Mouse (Mus musculus) spleen, adult 2 months (tissue): Measurements from ENCODE around the gene Krtap13. TPM values are rescaled to one million over a fixed set of nuclear protein-coding genes. Genes with fewer than 3 reads are reported as not detected.
"Not testable (repeated sequence)": the region's sequence is repeated elsewhere in the genome, so short reads cannot be mapped to it uniquely, and the experiment has no call there.

ENCODE experiments used
- DNase-seq, 2 experiments: peaks; one replicate each; pipeline versions ENCODE4 v3.0.0 to v3.0.0-alpha.2; 2012 to 2021; ENCODE audit warnings: low spot score in 2 of 2, low read depth in 1 of 2
- H3K27ac ChIP-seq: fragments of 200-500 bp; 2 replicates; pipeline ENCODE4 v1.5.1; 2012; ENCODE audit warnings: low read length, inconsistent platforms; ENCODE audit not compliant: insufficient read depth
- H3K27me3 ChIP-seq: fragments of 200-500 bp; 2 replicates; pipeline ENCODE4 v1.6.1; 2012; ENCODE audit warnings: mild to moderate bottlenecking, moderate library complexity, low read length, inconsistent platforms; ENCODE audit not compliant: control insufficient read depth, insufficient read depth
- H3K36me3 ChIP-seq: fragments of 200-500 bp; 2 replicates; pipeline ENCODE4 v1.6.1; 2012; ENCODE audit warnings: mild to moderate bottlenecking, low read length, inconsistent platforms; ENCODE audit not compliant: control insufficient read depth, insufficient read depth
- H3K4me1 ChIP-seq: fragments of 200-500 bp; 2 replicates; pipeline ENCODE4 v1.6.1; 2011; ENCODE audit warnings: inconsistent platforms; ENCODE audit not compliant: control insufficient read depth, insufficient read depth, insufficient read length
- H3K4me3 ChIP-seq: fragments of 200-500 bp; 2 replicates; pipeline ENCODE4 v1.5.1; 2011; ENCODE audit warnings: mild to moderate bottlenecking, inconsistent platforms; ENCODE audit not compliant: insufficient read depth, insufficient read length; ENCODE audit errors: extremely low read depth
- CTCF ChIP-seq: fragments of 200-500 bp; IDR thresholded peaks from 2 replicates; pipeline ENCODE4 v1.5.1; 2011; ENCODE audit warnings: mild to moderate bottlenecking, inconsistent platforms; ENCODE audit not compliant: insufficient read depth, insufficient read length, insufficient replicate concordance; ENCODE audit errors: extremely low read depth
- POLR2A ChIP-seq: fragments of 200-500 bp; IDR thresholded peaks from 2 replicates; pipeline ENCODE4 v1.6.1; 2011; ENCODE audit warnings: low read depth, low read length, inconsistent platforms
- WGBS: fragments of 180-500 bp; shearing (Covaris S2); methylation state at CpG from one replicate; pipeline ENCODE4 v1.1.7; 2018; 5-methylcytosine and 5-hydroxymethylcytosine counted together
- polyA plus RNA-seq: library from polyadenylated mRNA; depleted of rRNA; stranded (reverse); fragments of >200 nt; gene quantifications from 2 replicates; pipeline ENCODE4 v1.2.3, GENCODE M21; 2012; rRNA removed

Gene Krtap13
- not detected in 2 replicates for polyA plus RNA-seq

DNA sequence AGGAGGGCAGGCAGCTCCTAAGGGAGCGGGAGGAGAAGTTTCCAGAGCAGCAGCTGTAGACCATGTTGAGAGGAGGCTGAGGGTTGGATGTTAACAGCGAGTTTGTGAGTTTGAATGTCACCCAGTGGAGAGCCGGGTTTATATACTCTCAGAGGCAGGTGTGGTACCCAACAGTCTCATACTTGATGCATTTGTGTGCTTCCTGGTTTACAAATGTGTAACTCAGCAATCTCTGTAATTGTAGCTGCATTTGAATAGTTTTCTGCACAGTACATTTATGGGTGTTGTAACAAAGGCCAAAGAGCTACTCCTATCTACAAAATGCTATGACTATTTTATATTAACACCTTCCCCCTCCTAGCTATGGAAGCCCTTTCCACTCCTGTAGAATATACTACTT lies at the start of gene Krtap13:
Gene Krtap13, minus strand, starts transcription at position 101 of the 400 bp plus-strand sequence.
- not testable (repeated sequence) for H3K4me3 ChIP-seq, H3K36me3 ChIP-seq, H3K27me3 ChIP-seq, H3K4me1 ChIP-seq, H3K27ac ChIP-seq, DNase-seq
- WGBS: 84% methylated on average over 3 of the region's 3 CpGs

DNA sequence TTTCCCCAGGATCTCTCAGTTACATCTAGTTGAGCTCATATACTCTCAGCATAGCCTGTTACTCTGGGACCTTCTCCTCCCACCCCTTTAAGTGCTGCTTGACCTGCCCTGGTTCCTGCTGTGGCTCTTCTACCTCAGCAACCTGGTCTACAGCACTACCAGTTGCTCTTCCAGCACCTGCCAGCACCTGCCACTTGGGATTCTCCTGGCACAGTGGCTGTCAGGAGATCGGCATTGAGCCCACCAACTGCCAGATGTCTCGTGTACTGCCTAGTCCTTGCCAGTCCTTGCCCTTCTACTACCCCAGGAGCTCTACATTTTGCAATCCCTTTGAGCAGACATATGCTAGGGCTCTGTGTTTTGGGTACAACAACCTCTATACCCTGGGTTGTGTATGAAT lies 35.4 kb upstream of the Krtap13 start:
- H3K4me1 ChIP-seq: no peaks in the 10 kb centered on the region
- no peak overlapping the region for H3K27ac ChIP-seq
- H3K4me3 ChIP-seq: no peak overlapping the region
- no peak for TF ChIP-seq CTCF
- no peak for TF ChIP-seq POLR2A
- H3K36me3 ChIP-seq: no peaks in the 10 kb centered on the region
- no peak for DNase-seq
- WGBS: 75% methylated on average over 2 of the region's 2 CpGs
- H3K27me3 ChIP-seq: no peaks in the 10 kb centered on the region

DNA sequence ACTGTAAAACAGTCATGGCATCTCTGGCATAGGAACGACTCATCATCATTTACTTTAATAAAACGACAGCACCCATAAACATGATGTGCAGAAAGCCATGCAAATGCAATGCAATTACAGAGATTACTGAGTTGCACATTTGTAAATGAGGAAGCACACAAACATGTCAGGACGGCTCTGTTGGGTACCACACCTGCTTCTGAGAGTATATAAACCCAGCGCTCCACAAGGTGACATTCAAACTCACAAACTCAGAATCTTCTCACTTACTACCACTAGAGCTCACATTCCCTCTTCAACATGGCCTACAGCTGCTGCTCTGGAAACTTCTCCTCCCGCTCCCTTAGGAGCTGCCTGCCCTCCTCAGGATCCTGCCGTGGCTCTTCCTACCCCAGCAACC lies 26.2 kb upstream of the Krtap13 start, which contains the start of gene Gm5965:
Gene Gm5965, plus strand, starts transcription at position 301 of the 400 bp plus-strand sequence.
- H3K4me3 ChIP-seq: no peak within 1 kb of the TSS
- TF ChIP-seq CTCF (no peak), POLR2A (no peak)
- 86% methylated on average over 6 of the region's 6 CpGs for WGBS
- H3K4me1 ChIP-seq: no peaks in the 10 kb centered on the region
- no peaks in the 10 kb centered on the region for H3K36me3 ChIP-seq
- H3K27ac ChIP-seq: no peak within 1 kb of the TSS
- no peaks in the 10 kb centered on the region for H3K27me3 ChIP-seq
- DNase-seq: no peak

DNA sequence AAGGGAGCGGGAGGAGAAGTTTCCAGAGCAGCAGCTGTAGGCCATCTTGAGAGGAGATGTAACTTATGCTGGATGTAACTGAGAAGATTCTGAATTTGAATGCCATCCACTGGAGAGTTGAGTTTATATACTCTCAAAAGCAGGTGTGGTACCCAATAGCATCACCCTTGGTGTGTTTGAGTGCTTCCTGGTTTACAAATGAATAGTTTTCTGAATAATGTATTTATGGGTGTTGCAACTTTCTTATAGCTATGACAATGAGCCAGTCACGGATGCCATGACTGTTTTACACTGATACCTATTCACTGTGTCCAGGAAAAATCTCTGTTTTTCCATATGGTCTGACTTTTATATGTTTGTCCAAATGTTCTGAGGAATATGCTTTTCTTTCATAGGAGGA lies 22.7 kb upstream of the Krtap13 start, which contains the start of gene 2310057N15Rik:
Gene 2310057N15Rik, minus strand, starts transcription at position 101 of the 400 bp plus-strand sequence.
- Histone ChIP-seq H3K36me3 (no peaks in the 10 kb centered on the region), H3K27ac (no peak within 1 kb of the TSS), H3K27me3 (no peaks in the 10 kb centered on the region), H3K4me1 (no peaks in the 10 kb centered on the region), H3K4me3 (no peak within 1 kb of the TSS)
- DNase-seq: no peak
- TF ChIP-seq POLR2A (no peak), CTCF (no peak)
- WGBS: 82% methylated on average over 2 of the region's 2 CpGs

DNA sequence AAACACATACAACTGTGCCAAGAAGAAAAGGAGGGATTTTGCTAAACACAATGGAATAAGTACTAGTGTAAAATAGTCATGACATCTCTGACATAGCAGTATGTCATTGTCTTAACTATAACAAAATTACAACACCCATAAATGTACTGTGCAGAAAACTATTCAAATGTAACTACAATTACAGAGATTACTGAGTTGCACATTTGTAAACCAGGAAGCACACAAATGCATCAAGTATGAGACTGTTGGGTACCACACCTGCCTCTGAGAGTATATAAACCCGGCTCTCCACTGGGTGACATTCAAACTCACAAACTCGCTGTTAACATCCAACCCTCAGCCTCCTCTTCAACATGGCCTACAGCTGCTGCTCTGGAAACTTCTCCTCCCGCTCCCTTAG lies 7.1 kb upstream of the Krtap13 start, which contains the start of gene 2310034C09Rik:
Gene 2310034C09Rik, plus strand, starts transcription at position 301 of the 400 bp plus-strand sequence.
- H3K4me1 ChIP-seq, DNase-seq, H3K27me3 ChIP-seq, H3K36me3 ChIP-seq, H3K4me3 ChIP-seq, H3K27ac ChIP-seq: not testable (repeated sequence)
- 92% methylated on average over 3 of the region's 3 CpGs for WGBS

DNA sequence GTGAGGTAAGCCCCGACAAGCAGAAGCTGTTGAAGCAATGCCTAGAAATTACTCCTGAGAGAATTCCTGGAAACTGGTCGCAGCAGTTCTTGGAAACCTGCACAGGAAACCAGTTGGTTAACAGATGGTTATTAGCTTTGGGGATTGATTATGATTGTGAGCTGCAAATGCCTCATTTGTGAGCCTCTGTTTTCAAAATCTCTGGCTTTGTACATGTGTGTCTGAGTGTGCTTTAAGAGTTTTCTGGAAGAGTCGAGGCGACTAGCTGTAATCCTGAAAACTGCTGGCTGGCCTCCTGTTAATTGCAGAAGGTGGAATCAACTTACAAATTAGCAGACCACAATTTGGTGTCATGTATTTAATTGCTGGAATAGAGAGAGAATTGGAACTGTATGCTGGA lies 3.5 kb downstream of the Krtap13 start:
- 61% methylated on average over 4 of the region's 4 CpGs for WGBS
- H3K36me3 ChIP-seq: no peaks in the 10 kb centered on the region
- H3K27me3 ChIP-seq: no peaks in the 10 kb centered on the region
- no peak overlapping the region for H3K4me3 ChIP-seq
- no peak for DNase-seq
- no peaks in the 10 kb centered on the region for H3K4me1 ChIP-seq
- H3K27ac ChIP-seq: no peak overlapping the region
- TF ChIP-seq CTCF: no peak
- no peak for TF ChIP-seq POLR2A

DNA sequence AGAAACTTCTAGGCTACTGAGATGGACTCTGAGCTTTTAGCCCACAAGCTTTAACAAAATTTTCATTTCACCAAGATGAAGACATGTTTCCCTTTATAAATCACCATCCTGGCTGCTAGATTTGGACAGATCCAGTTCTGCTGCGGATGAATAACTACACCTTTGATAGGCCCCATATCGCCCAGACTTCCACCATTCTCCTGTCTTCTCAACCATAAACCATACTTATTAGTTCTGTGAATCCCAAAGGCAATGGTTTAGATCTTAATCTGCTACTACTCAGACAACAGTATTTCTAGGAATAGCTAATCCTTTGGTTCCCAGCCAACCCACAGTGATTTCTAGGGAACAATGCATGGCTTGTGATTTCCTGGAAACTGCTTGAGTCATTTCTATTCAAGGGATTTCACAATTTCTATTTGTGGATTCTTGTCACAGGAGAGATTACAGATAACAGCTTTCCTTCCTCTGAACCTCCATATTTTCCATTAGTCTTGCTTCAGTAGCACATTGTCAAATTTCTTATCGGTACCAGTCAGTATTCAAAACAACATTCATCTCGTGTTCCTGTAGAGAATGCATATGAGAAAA lies 6.6 kb downstream of the Krtap13 start:
- 62% methylated on average over 4 of the region's 4 CpGs for WGBS
- H3K27me3 ChIP-seq: no peaks in the 10 kb centered on the region
- TF ChIP-seq POLR2A (no peak), CTCF (no peak)
- no peak for DNase-seq
- H3K27ac ChIP-seq: no peak overlapping the region
- no peak overlapping the region for H3K4me3 ChIP-seq
- H3K36me3 ChIP-seq: no peaks in the 10 kb centered on the region
- H3K4me1 ChIP-seq: no peaks in the 10 kb centered on the region
